ENCODE assay signal across 8 mouse cellular contexts in the genomic region with DNA sequence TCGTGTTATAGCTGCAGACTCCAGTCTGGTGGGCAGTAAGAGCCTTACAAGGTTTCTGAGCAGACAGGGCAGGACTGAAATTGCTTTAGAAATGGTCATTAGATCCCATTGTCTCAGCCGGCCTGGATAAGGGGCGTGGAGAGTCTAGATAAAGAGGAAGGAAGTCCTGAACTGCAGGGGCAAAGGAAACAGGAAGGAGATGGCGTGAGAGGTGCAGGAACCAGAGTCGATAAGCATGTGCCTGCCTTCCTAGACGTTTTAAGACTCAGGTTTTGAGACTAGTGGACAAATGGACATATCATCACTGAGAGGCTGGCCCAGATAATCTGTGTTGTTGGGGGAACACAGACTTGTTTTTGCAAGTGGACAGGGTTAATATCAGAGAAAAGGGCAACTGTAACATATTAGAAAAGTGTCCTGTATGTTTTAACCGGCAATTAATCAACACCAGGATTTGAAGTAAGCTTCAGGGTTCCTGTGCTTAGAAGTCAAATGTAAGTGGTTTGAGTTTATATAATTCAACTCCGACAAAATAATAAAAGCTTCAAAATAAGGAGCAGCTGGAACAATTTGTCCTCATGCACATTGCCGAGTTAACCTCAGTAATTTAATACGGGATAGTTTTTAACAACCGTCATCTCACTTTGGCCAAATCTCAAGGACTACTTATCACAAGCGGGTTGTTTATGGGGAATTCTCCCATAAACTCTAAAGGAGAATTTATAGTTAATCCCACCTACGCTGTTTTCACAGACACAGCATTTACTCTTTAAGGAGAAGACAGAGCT.
DNase-seq lines count a peak whose midpoint lies in the region; ATAC-seq and TF ChIP-seq lines count a peak whose summit lies in the region.

No protein-coding gene starts in this region.

- intact Hi-C loops in heart, postnatal 25 days (cut with DNase I) = no loop called here

- DNase-seq in forebrain, embryonic 10.5 days (ENCODE audit: extremely low spot score, low spot score) = no peak
- DNase-seq in forebrain, embryonic 14.5 days (ENCODE audit: low spot score) = no peak
- peak; percentile 6 for DNase-seq in heart, postnatal 25 days (ENCODE audit: low spot score)
- peak; percentile 20 for DNase-seq in liver, adult 2 months (ENCODE audit: extremely low read depth, low read depth, low spot score)
- DNase-seq in spleen, postnatal 10 days (ENCODE audit: low spot score in 2 of 2) = no peak
- DNase-seq in cerebellum, postnatal 14 days = no peak

- 67% methylated on average over 13 of the region's 13 CpGs for WGBS in forebrain, embryonic 10.5 days
- WGBS in forebrain, embryonic 14.5 days = 74% methylated on average over 13 of the region's 13 CpGs
- 66% methylated on average over 13 of the region's 13 CpGs for WGBS in liver, adult 2 months
- 40% methylated on average over 13 of the region's 13 CpGs for WGBS in neural tube, embryonic 13.5 days

- no peaks in the 10 kb centered on the region for H3K36me3 ChIP-seq in forebrain, embryonic 10.5 days (replicated peaks)
- no peaks in the 10 kb centered on the region for H3K36me3 ChIP-seq in forebrain, embryonic 14.5 days (ENCODE audit: control insufficient read depth, insufficient read depth, low read length)
- H3K36me3 ChIP-seq in liver, adult 2 months (ENCODE audit: control insufficient read depth, insufficient read depth, low read length) = no peaks in the 10 kb centered on the region
- no peaks in the 10 kb centered on the region for H3K36me3 ChIP-seq in neural tube, embryonic 13.5 days

- H3K4me2 ChIP-seq in forebrain, embryonic 14.5 days (ENCODE audit: low read length) = no peak overlapping the region
- 0 out of 2 replicates have a peak overlapping the region, but pooled peaks have one; percentile 11 for H3K4me2 ChIP-seq in neural tube, embryonic 13.5 days

- no peak for TF ChIP-seq POLR2A in liver, adult 2 months (IDR thresholded peaks at IDR 0.05; ENCODE audit: extremely low read depth, insufficient read depth, low read length)

- no peak for TF ChIP-seq CTCF in liver, adult 2 months (IDR thresholded peaks at IDR 0.05; ENCODE audit: low read depth, low read length)

- H3K9me3 ChIP-seq in forebrain, embryonic 10.5 days = no peaks in the 10 kb centered on the region
- no peaks in the 10 kb centered on the region for H3K9me3 ChIP-seq in forebrain, embryonic 14.5 days (replicated peaks; ENCODE audit: control insufficient read depth, low read length)
- no peaks in the 10 kb centered on the region for H3K9me3 ChIP-seq in neural tube, embryonic 13.5 days

- peak overlapping the region; percentile 54 for H3K27ac ChIP-seq in forebrain, embryonic 10.5 days
- H3K27ac ChIP-seq in forebrain, embryonic 14.5 days (ENCODE audit: low read depth, low read length) = no peak overlapping the region
- peak overlapping the region; percentile 63 for H3K27ac ChIP-seq in liver, adult 2 months (replicated peaks; ENCODE audit: insufficient read depth, low read depth, low read length)
- H3K27ac ChIP-seq in neural tube, embryonic 13.5 days (replicated peaks) = peak overlapping the region; percentile 42; the same call in 1 of the 2 replicates

- H3K79me2 ChIP-seq in liver, adult 2 months (ENCODE audit: control insufficient read depth, insufficient read depth, low read length) = no peaks in the 10 kb centered on the region

- no peak for ATAC-seq in forebrain, embryonic 14.5 days
- no peak for ATAC-seq in neural tube, embryonic 13.5 days (ENCODE audit: low read depth)
- no peak for ATAC-seq in erythroid progenitor cell, adult 5-6 weeks (replicated peaks; ENCODE audit: low FRiP score, poor library complexity, severe bottlenecking)

- H3K4me1 ChIP-seq in forebrain, embryonic 10.5 days = peaks cover 14% of the 10 kb centered on the region
- peaks cover 11% of the 10 kb centered on the region; the same call in 1 of the 2 replicates for H3K4me1 ChIP-seq in forebrain, embryonic 14.5 days (ENCODE audit: control insufficient read depth, insufficient read depth, low read length)
- peaks cover 4% of the 10 kb centered on the region; the same call in 1 of the 2 replicates for H3K4me1 ChIP-seq in liver, adult 2 months (ENCODE audit: control insufficient read depth, insufficient read depth, low read length)
- peaks cover 56% of the 10 kb centered on the region for H3K4me1 ChIP-seq in neural tube, embryonic 13.5 days (replicated peaks)

- H3K9ac ChIP-seq in forebrain, embryonic 14.5 days (ENCODE audit: low read length) = no peak overlapping the region
- no peak overlapping the region for H3K9ac ChIP-seq in liver, adult 2 months (ENCODE audit: low read depth, low read length)
- no peak overlapping the region for H3K9ac ChIP-seq in neural tube, embryonic 13.5 days

- H3K27me3 ChIP-seq in forebrain, embryonic 10.5 days (ENCODE audit: poor library complexity, severe bottlenecking) = peaks cover 46% of the 10 kb centered on the region
- no peaks in the 10 kb centered on the region for H3K27me3 ChIP-seq in forebrain, embryonic 14.5 days (replicated peaks; ENCODE audit: control insufficient read depth, insufficient read depth, low read length)
- H3K27me3 ChIP-seq in liver, adult 2 months (ENCODE audit: control insufficient read depth, insufficient read depth, low read length) = no peaks in the 10 kb centered on the region
- no peaks in the 10 kb centered on the region for H3K27me3 ChIP-seq in neural tube, embryonic 13.5 days

- no peak overlapping the region for H3K4me3 ChIP-seq in forebrain, embryonic 10.5 days
- no peak overlapping the region for H3K4me3 ChIP-seq in forebrain, embryonic 14.5 days (ENCODE audit: low read depth, low read length)
- H3K4me3 ChIP-seq in liver, adult 2 months (ENCODE audit: insufficient read depth, low read depth, low read length) = no peak overlapping the region
- no peak overlapping the region for H3K4me3 ChIP-seq in neural tube, embryonic 13.5 days

Comparison
In these comparisons a context has a peak if more than half of its experiments do, and no peak if none do; other contexts are left out.
1. DNase-seq: peak in heart, postnatal 25 days (single experiment) and liver, adult 2 months (single experiment); none in forebrain, embryonic 10.5 days (single experiment), forebrain, embryonic 14.5 days (single experiment), spleen, postnatal 10 days (0 of 2) and cerebellum, postnatal 14 days (0 of 2).